Mouse (Mus musculus) E14TG2a.4 (cell line): Measurements from ENCODE around the gene Gja3.
A peak's percentile ranks its signal among the peaks of the same experiment; 100 is the strongest.
"Not testable (repeated sequence)": the region's sequence is repeated elsewhere in the genome, so short reads cannot be mapped to it uniquely, and the experiment has no call there.

Experiments
- H3K27me3 ChIP-seq: 2 replicates; pipeline ENCODE4 v1.6.1; 2014; ENCODE audit warnings: low read length, control low read depth; ENCODE audit not compliant: insufficient read depth
- H3K36me3 ChIP-seq: 2 replicates; pipeline ENCODE4 v1.6.1; 2014; ENCODE audit warnings: low read length, control low read depth; ENCODE audit not compliant: insufficient read depth
- H3K4me1 ChIP-seq: replicated peaks from 2 replicates; pipeline ENCODE4 v1.6.1; 2014; ENCODE audit warnings: low read depth, low read length, control low read depth
- H3K4me3 ChIP-seq: replicated peaks from 2 replicates; pipeline ENCODE4 v1.5.1; 2014; ENCODE audit warnings: mild to moderate bottlenecking, low read length
- H3K9me3 ChIP-seq: 2 replicates; pipeline ENCODE4 v1.6.1; 2014; ENCODE audit warnings: low read length, control low read depth
- CTCF ChIP-seq: conservative IDR thresholded peaks from 2 replicates; pipeline ENCODE4 v1.5.1; 2014; ENCODE audit warnings: low read length
- NANOG ChIP-seq: IDR thresholded peaks from 2 replicates; pipeline ENCODE4 v1.6.1; 2014; ENCODE audit warnings: borderline replicate concordance, low read length, mixed read lengths
- POU5F1 ChIP-seq: IDR thresholded peaks from 2 replicates; pipeline ENCODE4 v1.6.1; 2014; ENCODE audit warnings: low read length, borderline replicate concordance

Gene Gja3

GRCm38 (mm10) chr14:57095855-57096254, 38.0 kb upstream of the Gja3 start:
- peaks cover 4% of the 10 kb centered on the region; the same call in 1 of the 2 replicates for H3K4me1 ChIP-seq
- no peak for TF ChIP-seq POU5F1
- no peak for TF ChIP-seq CTCF
- TF ChIP-seq NANOG = no peak
- no peak overlapping the region for H3K4me3 ChIP-seq

GRCm38 (mm10) chr14:57093029-57093428, 35.1 kb upstream of the Gja3 start:
- TF ChIP-seq CTCF (peak; percentile 62), POU5F1 (no peak)
- Histone ChIP-seq H3K4me1 (peaks cover 4% of the 10 kb centered on the region; the same call in 1 of the 2 replicates), H3K4me3 (no peak overlapping the region), H3K9me3 (no peaks in the 10 kb centered on the region), H3K36me3 (no peaks in the 10 kb centered on the region), H3K27me3 (peaks cover 10% of the 10 kb centered on the region)

More at GRCm38 (mm10) chr14:57095855-57096254, 38.0 kb upstream of the Gja3 start:
- Histone ChIP-seq H3K27me3 (peaks cover 23% of the 10 kb centered on the region), H3K36me3 (no peaks in the 10 kb centered on the region), H3K9me3 (no peaks in the 10 kb centered on the region)

GRCm38 (mm10) chr14:57090001-57090400, 32.1 kb upstream of the Gja3 start:
- Histone ChIP-seq H3K27me3 (peaks cover 6% of the 10 kb centered on the region), H3K9me3 (no peaks in the 10 kb centered on the region), H3K4me3 (no peak overlapping the region), H3K36me3 (no peaks in the 10 kb centered on the region), H3K4me1 (peaks cover 4% of the 10 kb centered on the region; the same call in 1 of the 2 replicates)
- TF ChIP-seq CTCF (no peak), NANOG (no peak), POU5F1 (no peak)

GRCm38 (mm10) chr14:57089107-57089506, 31.2 kb upstream of the Gja3 start:
- TF ChIP-seq CTCF = no peak
- no peaks in the 10 kb centered on the region for H3K36me3 ChIP-seq
- H3K4me1 ChIP-seq = peaks cover 4% of the 10 kb centered on the region; the same call in 1 of the 2 replicates
- H3K9me3 ChIP-seq = no peaks in the 10 kb centered on the region
- H3K4me3 ChIP-seq = no peak overlapping the region
- peaks cover 5% of the 10 kb centered on the region; the same call in 1 of the 2 replicates for H3K27me3 ChIP-seq

- no peak for TF ChIP-seq NANOG
- TF ChIP-seq CTCF = no peak
- no peak for TF ChIP-seq POU5F1
- peaks cover 7% of the 10 kb centered on the region; the same call in 1 of the 2 replicates for H3K9me3 ChIP-seq
- H3K4me1 ChIP-seq = no peaks in the 10 kb centered on the region
- H3K27me3 ChIP-seq = peaks cover 5% of the 10 kb centered on the region; the same call in 1 of the 2 replicates
- H3K4me3 ChIP-seq = no peak overlapping the region
- no peaks in the 10 kb centered on the region for H3K36me3 ChIP-seq
These were observed 26.3 kb upstream of the Gja3 start for GRCm38 (mm10) chr14:57084180-57084668.

GRCm38 (mm10) chr14:57082863-57083262, 25.0 kb upstream of the Gja3 start:
- Histone ChIP-seq H3K27me3 (peaks cover 5% of the 10 kb centered on the region; the same call in 1 of the 2 replicates), H3K9me3 (peaks cover 7% of the 10 kb centered on the region; the same call in 1 of the 2 replicates), H3K36me3 (no peaks in the 10 kb centered on the region), H3K4me3 (no peak overlapping the region), H3K4me1 (no peaks in the 10 kb centered on the region)
- TF ChIP-seq NANOG (no peak), CTCF (no peak), POU5F1 (no peak)

- TF ChIP-seq POU5F1 (no peak), CTCF (no peak), NANOG (no peak)
- H3K27me3 ChIP-seq = no peaks in the 10 kb centered on the region
- H3K36me3 ChIP-seq = no peaks in the 10 kb centered on the region
- no peak overlapping the region for H3K4me3 ChIP-seq
- H3K9me3 ChIP-seq = peaks cover 6% of the 10 kb centered on the region; the same call in 1 of the 2 replicates
- no peaks in the 10 kb centered on the region for H3K4me1 ChIP-seq
These were observed 17.6 kb upstream of the Gja3 start for GRCm38 (mm10) chr14:57075537-57075936.

- TF ChIP-seq CTCF = peak; percentile 97
- H3K4me3 ChIP-seq, H3K4me1 ChIP-seq, H3K9me3 ChIP-seq, H3K36me3 ChIP-seq, H3K27me3 ChIP-seq: not testable (repeated sequence)
These were observed 12.0 kb upstream of the Gja3 start for GRCm38 (mm10) chr14:57069906-57070305.

GRCm38 (mm10) chr14:57066053-57066452, 8.2 kb upstream of the Gja3 start:
- no peaks in the 10 kb centered on the region for H3K9me3 ChIP-seq

More at GRCm38 (mm10) chr14:57066053-57066452, 8.2 kb upstream of the Gja3 start:
- TF ChIP-seq CTCF (no peak), POU5F1 (no peak), NANOG (no peak)
- no peaks in the 10 kb centered on the region for H3K4me1 ChIP-seq
- no peaks in the 10 kb centered on the region for H3K36me3 ChIP-seq
- H3K27me3 ChIP-seq = 0 out of 2 replicates have a peak, but pooled peaks cover 3% of the 10 kb centered on the region
- no peak overlapping the region for H3K4me3 ChIP-seq
